Mouse (Mus musculus): ENCODE measurements around the gene Cdc20b. TPM values are rescaled to one million over a fixed set of nuclear protein-coding genes. Genes with fewer than 3 reads are reported as not detected.
"Not testable (repeated sequence)": the region's sequence is repeated elsewhere in the genome, so short reads cannot be mapped to it uniquely, and the experiment has no call there.

Cdc20b gene
- polyA plus RNA-seq (2012; rRNA removed) = 0.05 TPM in 1 of 2 replicates, not detected in the other

GRCm38 (mm10) chr13:113034950-113035421 is at the start of gene Cdc20b:
Gene Cdc20b, plus strand, starts transcription at chr13:113035111.
- DNase-seq (ENCODE audit: low read depth, low spot score) = no peak
- under 1% methylated on average over 46 of the region's 46 CpGs for WGBS

- 33% methylated on average over 18 of the region's 18 CpGs for WGBS
- DNase-seq (ENCODE audit: low read depth, low spot score) = no peak
These were observed 49.1 kb upstream of the Cdc20b start for GRCm38 (mm10) chr13:112985605-112986450.

DNA sequence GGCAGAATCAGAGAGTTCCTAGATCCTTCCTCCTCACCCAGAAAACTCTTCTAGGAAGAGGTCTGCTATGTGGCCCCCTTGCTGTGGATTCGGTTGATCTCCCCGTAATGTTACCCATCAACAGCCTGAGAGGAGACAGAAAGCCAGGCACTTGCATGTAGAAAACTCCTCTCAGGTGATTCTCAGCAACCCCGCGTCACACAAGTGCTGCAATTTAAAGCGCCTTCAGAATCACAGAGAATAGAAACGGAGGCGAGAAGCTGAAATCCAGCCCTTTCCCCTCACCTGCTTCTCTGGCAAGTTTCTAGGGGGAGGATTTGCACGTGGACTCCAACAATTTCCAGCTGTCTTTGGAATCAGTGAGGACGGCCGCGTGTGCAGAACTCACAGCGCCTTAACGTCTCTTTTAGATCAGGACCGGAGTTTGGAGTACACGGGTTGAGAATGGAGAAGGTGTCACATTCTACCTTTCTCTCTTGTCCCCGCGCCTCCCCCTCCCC is 48.4 kb upstream of the Cdc20b start:
- no peak for DNase-seq (ENCODE audit: low read depth, low spot score)
- 6% methylated on average over 17 of the region's 17 CpGs for WGBS

DNA sequence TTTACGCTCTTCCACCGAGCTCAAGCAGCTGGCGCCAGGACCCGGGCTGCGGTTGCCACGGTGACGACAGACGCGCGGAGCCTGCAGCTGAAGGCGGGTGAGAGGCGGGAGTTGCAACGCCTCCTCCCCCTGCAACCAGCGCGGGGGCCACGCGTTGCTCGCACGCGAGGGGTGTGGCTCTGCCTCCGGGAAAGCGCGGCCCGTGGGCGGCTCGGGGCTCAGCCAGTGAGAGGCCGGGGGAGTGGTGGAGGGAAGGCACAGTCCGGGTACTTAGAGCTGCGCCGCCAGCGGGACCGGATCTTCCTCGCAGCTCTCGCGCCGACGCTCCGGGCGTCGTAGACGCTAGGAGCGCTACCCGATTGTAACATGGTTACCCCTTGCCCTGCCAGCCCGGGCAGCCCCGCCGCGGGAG is 47.4 kb upstream of the Cdc20b start, which contains the start of gene Ccno:
Gene Ccno, plus strand, starts transcription at position 271 of the 412 bp plus-strand sequence.
- under 1% methylated on average over 47 of the region's 47 CpGs for WGBS
- peak; percentile 54 for DNase-seq (ENCODE audit: low read depth, low spot score)

DNA sequence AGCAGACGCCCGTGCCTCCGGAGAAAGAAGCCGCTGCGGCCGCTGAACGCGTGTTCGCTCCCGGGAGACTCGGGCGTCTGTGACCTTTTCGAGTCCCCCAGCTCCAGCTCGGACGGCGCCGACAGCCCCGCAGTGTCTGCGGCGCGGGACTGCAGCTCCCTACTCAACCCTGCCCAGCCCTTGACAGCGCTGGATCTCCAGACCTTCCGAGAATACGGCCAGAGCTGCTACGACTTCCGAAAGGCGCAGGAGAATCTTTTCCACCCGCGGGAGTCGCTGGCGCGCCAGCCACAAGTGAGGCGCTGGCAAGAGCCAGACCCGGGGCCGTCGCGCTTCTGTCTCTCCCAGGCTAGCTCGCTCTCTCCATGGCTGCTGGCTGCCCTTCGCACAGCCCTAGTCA is 46.9 kb upstream of the Cdc20b start:
- no peak for DNase-seq (ENCODE audit: low read depth, low spot score)

DNA sequence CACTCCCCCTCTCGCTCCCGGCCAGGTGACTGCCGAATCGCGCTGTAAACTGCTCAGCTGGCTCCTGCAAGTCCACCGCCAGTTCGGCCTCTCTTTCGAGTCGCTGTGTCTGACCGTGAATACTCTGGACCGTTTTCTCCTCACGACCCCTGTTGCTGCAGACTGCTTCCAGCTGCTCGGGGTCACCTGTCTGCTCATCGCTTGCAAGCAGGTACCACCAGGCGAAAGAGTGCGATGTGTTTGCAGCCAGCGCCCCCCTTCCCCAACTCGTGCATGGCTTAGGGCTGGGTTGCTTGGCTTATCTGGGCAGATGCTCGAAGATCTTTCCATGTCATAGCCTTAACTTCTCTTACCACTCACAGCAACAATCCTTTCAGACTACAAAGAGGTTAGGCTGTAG is 46.0 kb upstream of the Cdc20b start:
- WGBS = 2% methylated on average over 19 of the region's 19 CpGs
- no peak for DNase-seq (ENCODE audit: low read depth, low spot score)

More for the DNA sequence above, 46.9 kb upstream of the Cdc20b start:
- WGBS = under 1% methylated on average over 39 of the region's 39 CpGs

GRCm38 (mm10) chr13:112989541-112989940 is 45.4 kb upstream of the Cdc20b start:
- DNase-seq (ENCODE audit: low read depth, low spot score) = no peak
- 2% methylated on average over 23 of the region's 23 CpGs for WGBS

DNA sequence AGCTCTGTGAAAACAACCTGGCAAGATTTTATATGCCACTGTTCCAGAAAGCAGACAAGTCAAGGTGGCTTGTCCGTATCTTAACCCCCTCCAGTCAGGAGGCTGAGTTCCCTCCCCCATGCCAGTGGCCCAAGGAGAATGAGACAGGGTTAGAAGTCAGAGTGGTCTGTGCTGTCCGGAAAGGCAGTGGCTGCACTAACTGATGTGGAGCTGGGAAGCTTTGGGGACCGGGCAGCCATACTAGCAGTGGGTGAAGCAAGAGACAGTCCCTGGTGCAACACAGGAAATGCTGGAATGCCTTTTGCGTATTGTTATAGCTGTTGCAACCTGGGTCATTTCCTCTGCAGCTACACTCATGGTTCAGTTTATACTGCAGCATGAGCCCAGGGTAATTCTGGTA is 44.6 kb upstream of the Cdc20b start:
- DNase-seq (ENCODE audit: low read depth, low spot score) = no peak
- 26% methylated on average over 4 of the region's 4 CpGs for WGBS

- DNase-seq (ENCODE audit: low read depth, low spot score) = no peak
- under 1% methylated on average over 63 of the region's 63 CpGs for WGBS
These were observed 41.3 kb upstream of the Cdc20b start, which contains the start of gene Mcidas for GRCm38 (mm10) chr13:112993531-112994152. Gene Mcidas, plus strand, starts transcription at chr13:112993845.

GRCm38 (mm10) chr13:112994191-112994590 is 40.7 kb upstream of the Cdc20b start:
- under 1% methylated on average over 25 of the region's 25 CpGs for WGBS
- no peak for DNase-seq (ENCODE audit: low read depth, low spot score)

DNA sequence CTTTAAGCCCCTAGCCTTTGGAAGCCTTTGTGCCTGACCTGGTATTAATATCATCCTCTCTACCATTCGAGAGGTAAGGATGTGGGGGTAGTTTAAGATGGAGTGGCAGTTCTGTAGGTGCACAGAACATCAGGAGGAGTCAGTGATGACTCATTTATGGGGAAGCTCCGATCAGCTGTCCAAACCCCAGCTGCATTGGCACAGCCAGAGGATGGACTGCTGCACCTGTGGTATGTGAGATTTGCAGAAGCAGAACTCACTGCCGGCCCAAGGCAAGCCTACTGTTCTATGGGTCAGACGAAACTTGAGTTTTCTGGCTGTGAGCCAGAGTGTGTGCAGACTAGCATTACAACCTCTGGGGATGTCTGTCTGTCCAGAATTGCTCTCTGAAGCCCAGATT is 38.5 kb upstream of the Cdc20b start:
- no peak for DNase-seq (ENCODE audit: low read depth, low spot score)
- 26% methylated on average over 4 of the region's 4 CpGs for WGBS

GRCm38 (mm10) chr13:112997369-112997768 is 37.5 kb upstream of the Cdc20b start:
- 72% methylated on average over 6 of the region's 6 CpGs for WGBS

GRCm38 (mm10) chr13:112998427-112999201 is 36.3 kb upstream of the Cdc20b start:
- DNase-seq (ENCODE audit: low read depth, low spot score) = no peak
- WGBS = under 1% methylated on average over 46 of the region's 46 CpGs

More at GRCm38 (mm10) chr13:112997369-112997768, 37.5 kb upstream of the Cdc20b start:
- no peak for DNase-seq (ENCODE audit: low read depth, low spot score)

- WGBS = 71% methylated on average over 3 of the region's 3 CpGs
These were observed 34.8 kb upstream of the Cdc20b start for GRCm38 (mm10) chr13:113000090-113000489.

DNA sequence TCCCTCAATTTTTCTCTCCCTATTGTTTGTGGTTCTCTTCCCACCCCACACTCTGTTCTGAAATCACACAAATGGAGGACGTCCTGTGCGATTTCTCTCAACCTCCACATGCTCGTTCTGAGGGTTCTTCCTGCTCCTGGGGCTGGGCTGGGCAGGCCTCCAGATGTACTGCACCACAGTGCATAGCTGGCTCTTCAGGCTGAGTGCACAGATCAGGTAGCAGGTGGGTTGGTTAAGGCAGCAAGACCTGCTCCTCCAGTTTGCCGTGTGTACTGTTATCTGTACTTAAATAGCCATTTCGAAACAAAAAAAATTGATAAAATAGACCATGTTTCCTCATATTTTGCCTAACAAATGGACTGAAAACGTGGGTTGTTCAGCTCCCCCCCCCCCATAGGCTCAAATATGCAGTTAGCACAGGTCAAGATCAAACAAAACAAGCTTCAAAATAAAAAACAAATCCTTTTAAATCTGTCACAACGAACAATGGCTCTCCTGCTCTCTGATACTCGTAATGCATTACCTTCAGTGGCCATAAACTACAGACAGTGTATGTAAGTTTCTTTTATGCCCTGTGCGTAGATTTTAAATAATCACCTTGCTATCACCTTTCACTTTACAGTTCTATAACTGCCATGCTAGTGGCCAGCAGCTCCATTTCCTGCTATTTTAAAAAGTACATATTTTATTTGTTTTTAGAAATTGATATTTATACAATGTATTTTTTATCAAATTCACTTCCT is 34.2 kb upstream of the Cdc20b start:
- 24% methylated on average over 9 of the region's 9 CpGs for WGBS
- no peak for DNase-seq (ENCODE audit: low read depth, low spot score)

More at GRCm38 (mm10) chr13:113000090-113000489, 34.8 kb upstream of the Cdc20b start:
- no peak for DNase-seq (ENCODE audit: low read depth, low spot score)

DNA sequence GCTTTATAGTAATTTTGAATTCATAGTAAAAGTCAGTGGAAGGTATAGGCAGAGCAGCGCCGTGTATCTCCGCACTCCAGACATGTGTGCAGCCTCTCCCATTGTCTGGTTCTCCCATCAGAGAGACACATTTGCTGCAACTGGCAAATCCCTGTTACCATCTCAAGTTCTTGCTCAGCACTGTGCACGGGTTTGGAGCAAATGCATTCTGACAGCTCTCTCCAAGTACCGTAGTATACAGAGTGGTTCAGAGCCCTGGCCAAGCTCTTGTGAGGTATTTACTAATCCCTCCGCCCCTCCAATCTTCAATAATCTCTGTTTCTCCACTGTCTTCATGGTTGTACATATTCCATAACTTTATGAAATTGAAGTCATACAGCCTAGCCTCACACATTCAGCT is 22.2 kb upstream of the Cdc20b start:
- WGBS = 74% methylated on average over 6 of the region's 6 CpGs
- DNase-seq (ENCODE audit: low read depth, low spot score) = no peak

GRCm38 (mm10) chr13:113013174-113013953 is 21.5 kb upstream of the Cdc20b start:
- not testable (repeated sequence) for DNase-seq (ENCODE audit: low read depth, low spot score)
- 8% methylated on average over 19 of the region's 20 CpGs for WGBS

DNA sequence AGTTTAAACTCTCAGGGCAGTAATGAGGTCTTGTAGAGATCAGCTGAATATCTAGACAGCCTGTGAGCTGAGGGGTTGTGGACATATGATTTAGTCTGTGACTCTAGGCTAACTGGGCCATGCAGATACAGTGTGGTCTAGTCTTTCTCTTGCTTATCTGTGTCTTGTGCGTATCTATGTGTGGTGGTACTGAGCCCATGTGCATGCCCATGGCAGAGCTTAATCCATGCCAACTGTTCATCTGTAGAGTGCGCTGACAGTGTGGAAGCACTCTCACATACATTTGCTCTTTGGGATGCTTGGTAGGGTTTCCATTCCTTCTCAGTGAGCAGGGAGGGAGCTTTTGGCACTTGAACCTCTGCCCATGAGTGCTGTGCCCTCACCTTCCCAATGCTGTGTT is 13.4 kb upstream of the Cdc20b start:
- 64% methylated on average over 2 of the region's 2 CpGs for WGBS
- no peak for DNase-seq (ENCODE audit: low read depth, low spot score)

Data from large intestine, adult 2 months (tissue).